Mouse (Mus musculus) CH12.LX (cell line): ENCODE results near the gene Vipr2. TPM values are rescaled to one million over a fixed set of nuclear protein-coding genes. Genes with fewer than 3 reads are reported as not detected.

ENCODE experiments used
- DNase-seq: peaks from one replicate; pipeline ENCODE4 v3.0.0-alpha.2; 2013; ENCODE audit errors: extremely low read depth
- H3K27ac ChIP-seq: 2 replicates; pipeline ENCODE4 v1.5.1; 2012; ENCODE audit warnings: low read depth, mild to moderate bottlenecking, control low read depth, moderate library complexity; ENCODE audit not compliant: insufficient read depth
- H3K27me3 ChIP-seq: replicated peaks from 2 replicates; pipeline ENCODE3; 2012; ENCODE audit warnings: inconsistent platforms
- H3K36me3 ChIP-seq, 2 experiments: replicated peaks in 1 of 2; 2 replicates each; pipeline versions ENCODE3 to v1.6.1; 2012; ENCODE audit warnings: inconsistent platforms in 1 of 2, low read length in 1 of 2, mild to moderate bottlenecking in 1 of 2, mixed read lengths in 1 of 2, moderate library complexity in 1 of 2; ENCODE audit not compliant: control insufficient read depth in 1 of 2, insufficient read depth in 1 of 2
- H3K4me1 ChIP-seq, 2 experiments: 2 replicates each; pipeline ENCODE4 v1.6.1; 2012; ENCODE audit warnings: inconsistent platforms in 1 of 2, moderate library complexity in 1 of 2; ENCODE audit not compliant: insufficient read depth in 2 of 2, control insufficient read depth in 1 of 2
- H3K4me2 ChIP-seq: 2 replicates; pipeline ENCODE4 v1.6.1; 2012; ENCODE audit warnings: low read depth, mild to moderate bottlenecking, control low read depth; ENCODE audit not compliant: poor library complexity, insufficient read depth, severe bottlenecking
- H3K4me3 ChIP-seq, 3 experiments: fragments of 150-350 bp in 1 of 3; sonication (generic) in 1 of 3; replicated peaks in 1 of 3; 2 replicates each; pipeline versions ENCODE3 to v1.5.1; 2011 to 2012; ENCODE audit warnings: low read depth in 2 of 3, low read length in 2 of 3, mild to moderate bottlenecking in 2 of 3, moderate library complexity in 2 of 3, control low read depth in 1 of 3, improper control_type of control experiment in 1 of 3, inconsistent platforms in 1 of 3, mixed read lengths in 1 of 3; ENCODE audit not compliant: poor library complexity in 1 of 3
- H3K79me2 ChIP-seq: replicated peaks from 2 replicates; pipeline ENCODE4 v1.6.1; 2012; ENCODE audit warnings: mild to moderate bottlenecking, moderate library complexity; ENCODE audit not compliant: control insufficient read depth, poor library complexity, insufficient read depth, severe bottlenecking; ENCODE audit errors: extremely low read depth
- H3K9ac ChIP-seq: 2 replicates; pipeline ENCODE4 v1.6.1; 2012; ENCODE audit warnings: low read depth, mild to moderate bottlenecking, control low read depth, moderate library complexity; ENCODE audit not compliant: insufficient read depth
- H3K9me3 ChIP-seq: replicated peaks from 2 replicates; pipeline ENCODE3; 2012; ENCODE audit warnings: low read length, inconsistent platforms, mixed read lengths
- BHLHE40 ChIP-seq: IDR thresholded peaks from 2 replicates; pipeline ENCODE4 v1.6.1; 2011; ENCODE audit warnings: mild to moderate bottlenecking, low read depth, low read length, improper control_type of control experiment
- CHD2 ChIP-seq: IDR thresholded peaks from 2 replicates; pipeline ENCODE4 v1.6.1; 2011; ENCODE audit warnings: low read length, improper control_type of control experiment
- CTCF ChIP-seq, 2 experiments: IDR thresholded peaks in 1 of 2; conservative IDR thresholded peaks in 1 of 2; 2 replicates each; pipeline ENCODE4 v1.5.1; 2011 to 2012; ENCODE audit warnings: low read depth in 2 of 2, low read length in 2 of 2, improper control_type of control experiment in 1 of 2, inconsistent platforms in 1 of 2, mild to moderate bottlenecking in 1 of 2, moderate library complexity in 1 of 2
- E2F4 ChIP-seq: IDR thresholded peaks from 2 replicates; pipeline ENCODE4 v1.6.1; 2011; ENCODE audit warnings: low read depth, low read length, improper control_type of control experiment; ENCODE audit not compliant: insufficient replicate concordance
- ELF1 ChIP-seq: IDR thresholded peaks from 2 replicates; pipeline ENCODE4 v1.6.1; 2014; ENCODE audit warnings: low read depth, mild to moderate bottlenecking, inconsistent platforms, low read length, improper control_type of control experiment
- EP300 ChIP-seq: IDR thresholded peaks from 2 replicates; pipeline ENCODE4 v1.6.1; 2011; ENCODE audit warnings: low read length, improper control_type of control experiment
- GABPA ChIP-seq: IDR thresholded peaks from 2 replicates; pipeline ENCODE4 v1.6.1; 2012; ENCODE audit warnings: low read depth, low read length, improper control_type of control experiment, inconsistent platforms; ENCODE audit not compliant: insufficient replicate concordance
- IRF4 ChIP-seq: IDR thresholded peaks from 2 replicates; pipeline ENCODE4 v1.6.1; 2014; ENCODE audit warnings: low read depth, mild to moderate bottlenecking, inconsistent platforms, low read length, improper control_type of control experiment
- KAT2A ChIP-seq: IDR thresholded peaks from 2 replicates; pipeline ENCODE4 v1.6.1; 2012; ENCODE audit warnings: low read length, improper control_type of control experiment, inconsistent platforms; ENCODE audit not compliant: insufficient replicate concordance
- MAX ChIP-seq: IDR thresholded peaks from 2 replicates; pipeline ENCODE4 v1.6.1; 2011; ENCODE audit warnings: low read length, improper control_type of control experiment
- MXI1 ChIP-seq: IDR thresholded peaks from 2 replicates; pipeline ENCODE4 v1.6.1; 2011; ENCODE audit warnings: mild to moderate bottlenecking, low read depth, low read length, improper control_type of control experiment
- MYC ChIP-seq: IDR thresholded peaks from 2 replicates; pipeline ENCODE4 v1.6.1; 2011; ENCODE audit warnings: low read depth, mild to moderate bottlenecking, improper control_type of control experiment, low read length
- NELFE ChIP-seq: IDR thresholded peaks from 2 replicates; pipeline ENCODE4 v1.6.1; 2011; ENCODE audit warnings: low read depth, low read length, improper control_type of control experiment
- PAX5 ChIP-seq: IDR thresholded peaks from 2 replicates; pipeline ENCODE4 v1.6.1; 2012; ENCODE audit warnings: low read length, inconsistent platforms, mixed read lengths
- POLR2A ChIP-seq: IDR thresholded peaks from 2 replicates; pipeline ENCODE4 v1.6.1; 2011; ENCODE audit warnings: low read depth, mild to moderate bottlenecking, improper control_type of control experiment, low read length
- TBP ChIP-seq: conservative IDR thresholded peaks from 2 replicates; pipeline ENCODE4 v1.6.1; 2011; ENCODE audit warnings: low read depth, low read length, improper control_type of control experiment
- TCF12 ChIP-seq: IDR thresholded peaks from 2 replicates; pipeline ENCODE4 v1.6.1; 2014; ENCODE audit warnings: low read depth, mild to moderate bottlenecking, inconsistent platforms, low read length, improper control_type of control experiment
- UBTF ChIP-seq: IDR thresholded peaks from 2 replicates; pipeline ENCODE4 v1.6.1; 2012; ENCODE audit warnings: low read depth, mild to moderate bottlenecking, inconsistent platforms, low read length, improper control_type of control experiment, moderate library complexity
- USF2 ChIP-seq: conservative IDR thresholded peaks from 2 replicates; pipeline ENCODE4 v1.6.1; 2011; ENCODE audit warnings: low read depth, low read length, improper control_type of control experiment
- ZKSCAN1 ChIP-seq: IDR thresholded peaks from 2 replicates; pipeline ENCODE4 v1.6.1; 2012; ENCODE audit warnings: low read depth, inconsistent platforms, low read length, improper control_type of control experiment, borderline replicate concordance
- ZMIZ1 ChIP-seq: IDR thresholded peaks from 2 replicates; pipeline ENCODE4 v1.6.1; 2012; ENCODE audit warnings: low read depth, mild to moderate bottlenecking, inconsistent platforms, low read length, improper control_type of control experiment
- ZNF384 ChIP-seq: IDR thresholded peaks from 2 replicates; pipeline ENCODE4 v1.6.1; 2012; ENCODE audit warnings: low read depth, low read length, improper control_type of control experiment, inconsistent platforms
- dilution Hi-C: fragments of 300-500 bp; cut with MboI; formaldehyde crosslinking; loops from 2 replicates; pipeline ENCODE4 v1.14.3; 2020; ENCODE audit warnings: low sequenced_read_pairs; ENCODE audit not compliant: extremely low pct_unique_long_range_greater_than_20kb, extremely low pct_ligation_motif_present
- in situ Hi-C: fragments of 300-500 bp; cut with MboI; formaldehyde crosslinking; loops from 3 replicates; pipeline ENCODE4 v1.14.3; 2019; ENCODE audit warnings: low sequenced_read_pairs, low pct_ligation_motif_present, low pct_unique_long_range_greater_than_20kb, mixed read lengths
- polyA plus RNA-seq: library from polyadenylated mRNA; unstranded; fragments of >175 nt; gene quantifications from 2 replicates; pipeline ENCODE4 v1.2.1, GENCODE M21; 2012; ENCODE audit warnings: low read depth; ENCODE audit not compliant: insufficient read length
- total RNA-seq, 2 experiments: library from RNA; depleted of rRNA; stranded (reverse); fragments of 300-350 nt in 1 of 2; fragments of >200 nt in 1 of 2; gene quantifications; 2 replicates each; pipeline ENCODE4 v1.2.3; 2012 to 2014

Vipr2 gene
- total and polyA plus RNA-seq, 3 experiments, result 0.05 to 0.19 TPM; not detected in 1

DNA sequence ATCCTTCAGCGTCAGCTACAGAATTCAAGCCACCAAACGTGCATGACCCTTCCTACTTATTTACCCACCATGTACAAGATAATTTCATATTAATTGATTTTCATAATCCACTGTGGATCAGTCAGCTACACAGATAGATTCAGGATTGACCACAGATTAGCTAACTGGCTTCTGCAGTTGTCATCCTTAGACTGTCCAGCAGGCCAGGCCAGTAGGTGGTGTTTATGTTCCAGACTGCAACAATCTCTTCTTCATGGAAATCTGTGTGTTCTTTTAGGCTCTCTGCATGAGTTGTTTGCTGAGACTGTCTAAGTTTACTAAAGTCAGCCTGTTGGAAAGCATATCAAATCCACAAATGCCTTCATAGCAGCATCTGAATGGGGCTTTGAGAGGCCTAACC, 82.2 kb downstream of the Vipr2 start:
- Histone ChIP-seq H3K4me1 (no peaks in the 10 kb centered on the region; a peak in 1 of 4 replicates), H3K79me2 (no peaks in the 10 kb centered on the region), H3K4me2 (no peak overlapping the region), H3K4me3 (no peak overlapping the region), H3K27ac (no peak overlapping the region), H3K9me3 (no peaks in the 10 kb centered on the region), H3K9ac (no peak overlapping the region), H3K36me3 (no peaks in the 10 kb centered on the region), H3K27me3 (no peaks in the 10 kb centered on the region)
- no peak for TF ChIP-seq TCF12
- no peak for TF ChIP-seq EP300
- no peak for TF ChIP-seq ZKSCAN1
- TF ChIP-seq GABPA, result no peak
- TF ChIP-seq ELF1, result no peak
- TF ChIP-seq MXI1, result no peak
- no peak for TF ChIP-seq CTCF (conservative IDR thresholded peaks at IDR 0.05 in 1 of 2, IDR thresholded peaks at IDR 0.05 in 1 of 2; ENCODE audit: low read depth in 2 of 2, low read length in 2 of 2)
- TF ChIP-seq TBP, result no peak
- TF ChIP-seq POLR2A, result no peak
- DNase-seq, result no peak
- dilution Hi-C loops (no loop called here), in situ Hi-C loops (no loop called here)

DNA sequence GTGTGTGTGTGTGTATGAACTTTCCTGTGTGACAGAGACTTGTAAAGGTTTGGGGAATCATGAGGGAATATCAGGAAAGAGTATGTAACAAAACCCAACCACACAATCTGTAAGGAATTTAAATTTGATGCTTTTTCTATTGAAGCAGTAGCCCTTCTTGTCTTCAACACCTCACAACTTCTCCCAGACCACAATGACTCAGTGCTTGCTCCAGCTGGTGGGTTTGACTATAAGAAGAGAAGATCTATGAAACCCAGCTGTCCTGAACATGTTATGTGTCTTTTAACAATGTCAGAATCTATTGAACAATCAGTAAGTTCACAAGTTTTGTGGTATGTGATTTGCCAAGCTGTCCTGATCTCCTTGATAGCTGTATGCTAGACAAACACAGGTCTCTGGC, 87.8 kb downstream of the Vipr2 start:
- TF ChIP-seq UBTF (no peak), TBP (no peak)
- Histone ChIP-seq H3K4me1 (peaks cover 0 to 19% of the 10 kb centered on the region in 2 experiments; a peak in 2 of 4 replicates), H3K9me3 (no peaks in the 10 kb centered on the region), H3K9ac (no peak overlapping the region), H3K36me3 (no peaks in the 10 kb centered on the region), H3K79me2 (no peaks in the 10 kb centered on the region), H3K4me2 (no peak overlapping the region), H3K4me3 (no peak overlapping the region), H3K27ac (no peak overlapping the region), H3K27me3 (no peaks in the 10 kb centered on the region)
- dilution Hi-C loops (no loop called here), in situ Hi-C loops (no loop called here)
- DNase-seq, result no peak

DNA sequence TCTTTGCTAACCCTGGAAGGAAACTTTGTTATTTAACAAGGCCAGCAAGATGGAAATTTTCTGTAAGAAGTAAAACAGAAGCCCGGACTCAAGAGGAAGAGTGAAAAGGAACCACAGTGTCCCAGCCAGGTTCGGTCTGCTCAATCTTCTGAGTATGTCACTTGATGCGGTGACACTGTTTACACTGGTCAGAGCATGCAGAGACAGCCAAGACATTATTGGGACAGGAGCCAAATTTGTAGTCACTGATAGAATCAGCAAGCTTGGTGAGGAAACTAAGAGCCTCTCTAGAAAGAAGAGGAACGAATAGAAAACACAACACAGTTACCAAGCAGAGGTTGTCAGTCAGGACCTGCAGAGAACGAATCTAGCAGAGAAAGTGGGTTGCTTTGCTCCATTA, 92.1 kb downstream of the Vipr2 start:
- Histone ChIP-seq H3K27me3 (no peaks in the 10 kb centered on the region), H3K4me2 (no peak overlapping the region), H3K4me3 (no peak overlapping the region), H3K79me2 (no peaks in the 10 kb centered on the region), H3K4me1 (peaks cover 0 to 26% of the 10 kb centered on the region in 2 experiments; a peak in 2 of 4 replicates), H3K9me3 (no peaks in the 10 kb centered on the region), H3K27ac (no peak overlapping the region), H3K36me3 (no peaks in the 10 kb centered on the region), H3K9ac (no peak overlapping the region)
- TF ChIP-seq USF2, result no peak
- TF ChIP-seq PAX5, result no peak
- TF ChIP-seq IRF4, result no peak
- TF ChIP-seq CTCF (conservative IDR thresholded peaks at IDR 0.05 in 1 of 2, IDR thresholded peaks at IDR 0.05 in 1 of 2; ENCODE audit: low read depth in 2 of 2, low read length in 2 of 2), result no peak
- TF ChIP-seq CHD2, result no peak
- no peak for TF ChIP-seq EP300
- TF ChIP-seq KAT2A, result no peak
- no peak for TF ChIP-seq ZNF384
- TF ChIP-seq UBTF, result no peak
- no peak for TF ChIP-seq ZMIZ1
- TF ChIP-seq TCF12, result no peak
- TF ChIP-seq MXI1, result no peak
- TF ChIP-seq ZKSCAN1, result no peak
- no peak for TF ChIP-seq BHLHE40
- TF ChIP-seq MAX, result no peak
- no peak for TF ChIP-seq E2F4
- TF ChIP-seq ELF1, result no peak
- no peak for TF ChIP-seq GABPA
- TF ChIP-seq NELFE, result no peak
- TF ChIP-seq MYC, result no peak
- no peak for DNase-seq
- in situ Hi-C loops (no loop called here), dilution Hi-C loops (no loop called here)
